Mouse (Mus musculus): ENCODE data around the gene 5430427O19Rik.

The 5430427O19Rik gene

DNA sequence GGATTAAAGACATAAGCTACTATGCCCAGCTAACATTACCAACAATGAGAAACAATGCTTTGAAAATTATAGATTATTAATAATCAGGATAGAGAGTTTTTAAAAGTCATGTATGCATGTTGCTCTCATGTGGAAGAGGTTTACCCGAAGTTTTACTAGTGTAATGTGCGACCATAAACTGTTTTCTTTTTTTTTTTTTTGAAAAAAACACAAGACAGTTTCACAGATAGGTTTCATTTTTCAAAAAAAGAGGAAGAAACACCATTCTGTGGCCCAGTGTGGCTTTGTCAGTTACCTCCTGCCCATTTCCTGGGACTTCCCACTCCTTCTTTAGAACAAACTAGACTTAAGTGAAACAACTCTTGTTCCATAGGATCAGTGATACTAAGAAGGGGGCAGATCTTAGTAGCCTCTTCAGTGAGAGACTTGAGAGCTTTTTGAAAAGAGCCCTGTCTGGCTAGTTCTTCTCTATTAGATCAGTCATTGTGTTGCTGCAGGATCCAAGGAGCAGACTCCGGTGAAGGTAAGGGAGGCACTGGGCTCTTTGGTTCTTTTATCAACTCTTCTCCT, at the start of gene 5430427O19Rik:
Gene 5430427O19Rik (plus strand): TSS at position 441 of the 570 bp plus-strand sequence.
- in situ Hi-C loops (cut with MboI; ENCODE audit: low sequenced_read_pairs) = loop anchor here (10.0 kb wide), 1 partner anchor 95 kb away; the partner anchor contains the start of gene Gk

DNA sequence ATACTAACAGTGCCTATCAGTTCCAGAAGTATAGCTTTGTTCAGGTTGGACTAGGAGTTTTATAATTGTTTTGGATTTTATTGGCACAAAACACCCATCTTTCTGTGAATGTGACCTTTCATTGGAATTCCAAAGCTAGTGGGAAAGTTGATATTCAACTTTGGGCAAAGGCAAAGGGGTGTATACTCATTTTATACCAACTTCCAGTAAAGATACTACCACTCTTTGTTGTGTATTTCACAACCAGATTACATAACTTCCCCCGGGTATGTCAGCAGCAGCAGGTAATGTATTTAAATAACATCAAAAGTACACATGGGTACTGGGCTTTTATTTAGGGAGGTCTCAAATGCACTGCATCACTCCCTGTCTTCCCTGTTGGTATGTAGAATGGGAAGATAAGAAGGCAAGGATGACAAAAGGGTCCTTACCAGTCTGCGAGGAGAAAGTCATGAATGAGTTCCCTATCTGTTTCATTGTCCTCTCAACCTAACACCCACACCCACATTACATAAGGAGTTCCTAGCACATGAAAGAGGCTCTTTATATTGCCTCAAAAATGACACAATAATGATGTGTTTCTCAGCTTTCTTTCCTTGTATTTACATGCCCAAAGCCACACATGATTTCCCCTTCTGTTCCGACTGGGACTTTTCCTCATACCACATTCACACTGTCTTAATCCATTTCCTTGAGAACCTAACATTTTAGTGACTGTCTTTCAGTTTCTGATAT, 42.3 kb upstream of the 5430427O19Rik start:
- in situ Hi-C loops (cut with MboI; ENCODE audit: low sequenced_read_pairs) = no loop called here

DNA sequence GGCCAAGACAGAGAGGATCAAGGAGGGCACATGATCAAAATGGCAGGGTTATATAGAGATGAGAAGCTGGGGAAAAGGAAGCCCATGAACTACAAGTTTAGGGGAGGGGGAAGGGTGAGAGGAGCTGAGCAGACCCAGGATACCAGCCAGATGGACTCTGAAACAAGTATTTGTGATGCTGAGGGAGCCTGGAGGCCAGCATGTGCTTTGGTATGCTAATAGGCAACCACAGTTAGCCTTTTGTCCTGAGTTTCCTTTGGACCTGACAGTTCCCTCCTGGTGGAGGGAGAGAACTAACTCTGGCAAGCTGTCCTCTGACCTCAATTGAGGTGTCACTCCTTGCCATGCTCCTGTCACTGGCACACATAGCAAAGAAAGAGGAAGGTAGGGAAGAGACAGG, 41.2 kb upstream of the 5430427O19Rik start:
- in situ Hi-C loops (cut with MboI; ENCODE audit: low sequenced_read_pairs) = no loop called here

DNA sequence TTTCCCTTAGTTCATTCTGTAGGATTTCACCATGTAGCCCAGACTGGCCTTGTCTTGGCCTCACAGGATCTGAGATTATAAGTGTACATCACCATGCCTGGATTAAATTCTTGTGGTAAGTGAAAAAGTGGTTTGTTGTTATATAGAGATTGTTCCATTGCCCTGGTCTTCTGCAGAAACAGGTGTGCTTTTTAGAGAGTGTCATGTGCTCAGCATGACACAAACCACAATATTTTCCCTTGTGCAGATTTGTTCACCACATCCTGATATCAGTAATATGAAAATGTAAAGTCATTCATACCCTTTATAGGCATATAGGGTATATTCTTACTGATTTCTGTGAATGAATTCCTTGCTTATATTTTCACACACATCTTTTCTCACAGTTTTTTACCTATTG, 31.0 kb upstream of the 5430427O19Rik start:
- in situ Hi-C loops (cut with MboI; ENCODE audit: low sequenced_read_pairs) = no loop called here

DNA sequence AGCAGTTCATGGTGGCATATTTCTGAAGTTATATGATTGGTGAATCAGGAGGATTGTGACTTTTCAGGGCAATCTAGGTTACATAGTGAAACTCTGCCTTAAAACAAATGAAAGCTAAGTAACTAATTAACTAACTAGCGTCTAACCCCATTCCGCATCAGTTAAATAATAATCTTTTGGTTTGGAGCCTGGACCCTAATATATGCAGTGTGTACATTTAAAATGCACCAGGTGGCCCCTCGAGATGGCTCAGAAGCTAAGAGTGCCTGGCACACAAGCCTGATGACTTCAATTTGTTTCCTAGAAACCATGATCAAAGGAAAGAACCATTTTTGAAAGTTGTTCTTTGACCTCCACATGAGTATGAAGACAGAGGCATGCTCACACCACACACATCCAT, 14.2 kb upstream of the 5430427O19Rik start:
- in situ Hi-C loops (cut with MboI; ENCODE audit: low sequenced_read_pairs) = no loop called here

DNA sequence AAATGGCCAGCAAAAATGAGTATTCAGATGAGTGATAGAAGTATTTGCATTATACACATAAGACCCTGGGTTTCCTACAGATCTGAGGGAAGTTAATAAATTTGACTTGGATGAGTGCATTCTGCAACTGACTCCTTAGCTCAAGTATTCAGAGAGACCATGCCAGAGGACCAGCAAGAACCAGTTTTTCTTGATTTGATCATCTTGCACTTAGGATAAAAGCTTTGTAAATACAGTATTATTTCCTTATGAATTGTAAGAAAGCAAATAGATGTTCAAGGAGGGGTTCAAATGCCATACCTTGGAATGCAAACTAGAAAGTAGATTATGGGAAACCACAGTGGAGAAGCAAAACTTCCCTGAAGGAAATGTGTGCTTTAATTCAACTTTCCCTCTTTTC, 13.0 kb upstream of the 5430427O19Rik start:
- in situ Hi-C loops (cut with MboI; ENCODE audit: low sequenced_read_pairs) = no loop called here

DNA sequence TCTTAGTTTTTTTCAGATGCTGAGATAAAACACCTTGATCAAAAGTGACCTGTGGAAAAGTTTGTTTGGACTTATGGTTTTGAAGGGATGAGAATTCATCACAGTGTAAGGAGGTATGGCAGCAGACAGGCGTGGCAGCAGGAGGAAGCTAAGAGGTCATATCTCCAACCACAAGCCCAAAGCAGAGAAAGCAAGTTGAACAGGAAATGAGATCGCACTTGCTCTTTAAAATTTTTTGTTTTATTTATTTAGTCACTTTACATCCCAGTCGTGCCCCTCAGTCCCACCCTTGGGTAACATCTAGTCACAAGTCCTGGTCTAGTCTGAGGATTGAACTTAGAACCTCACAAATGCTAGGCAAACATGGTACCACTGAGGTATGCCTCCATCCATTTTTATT, 2.1 kb upstream of the 5430427O19Rik start:
- in situ Hi-C loops (cut with MboI; ENCODE audit: low sequenced_read_pairs) = loop anchor here (10.0 kb wide), 1 partner anchor 93 kb away; the partner anchor contains the start of gene Gk

DNA sequence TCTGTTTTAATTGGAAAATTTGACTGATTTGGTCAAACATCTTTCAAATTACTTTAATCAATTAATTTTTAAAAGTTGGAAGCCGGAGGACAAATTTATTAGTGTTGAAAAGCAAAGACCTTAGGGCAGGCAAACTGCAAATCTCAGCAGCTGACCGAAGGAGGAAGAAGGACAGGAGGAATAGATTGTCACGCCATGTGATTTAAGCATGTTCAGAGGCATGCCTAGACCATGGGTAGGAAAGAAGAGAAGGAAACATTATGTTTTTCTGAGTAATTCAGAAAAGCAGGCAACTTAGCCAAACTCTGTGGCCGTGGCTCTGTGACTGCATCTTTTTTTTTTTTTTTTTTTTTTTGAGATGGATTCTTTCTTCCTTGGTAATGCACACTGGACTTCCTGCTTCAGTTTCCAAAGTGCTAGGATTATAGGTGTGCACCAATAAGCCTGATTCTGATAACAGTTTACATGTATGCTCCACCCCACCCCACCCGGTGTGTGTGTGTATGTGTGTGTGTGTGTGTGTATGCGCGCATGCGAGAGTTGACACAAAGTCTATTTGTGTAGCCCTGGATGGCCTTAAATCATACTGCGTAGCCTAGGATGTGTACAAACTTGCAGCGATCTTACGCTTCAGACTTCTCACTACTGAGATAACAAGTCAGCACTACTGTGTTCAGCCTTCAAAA, 1.4 kb downstream of the 5430427O19Rik start:
- in situ Hi-C loops (cut with MboI; ENCODE audit: low sequenced_read_pairs) = no loop called here

DNA sequence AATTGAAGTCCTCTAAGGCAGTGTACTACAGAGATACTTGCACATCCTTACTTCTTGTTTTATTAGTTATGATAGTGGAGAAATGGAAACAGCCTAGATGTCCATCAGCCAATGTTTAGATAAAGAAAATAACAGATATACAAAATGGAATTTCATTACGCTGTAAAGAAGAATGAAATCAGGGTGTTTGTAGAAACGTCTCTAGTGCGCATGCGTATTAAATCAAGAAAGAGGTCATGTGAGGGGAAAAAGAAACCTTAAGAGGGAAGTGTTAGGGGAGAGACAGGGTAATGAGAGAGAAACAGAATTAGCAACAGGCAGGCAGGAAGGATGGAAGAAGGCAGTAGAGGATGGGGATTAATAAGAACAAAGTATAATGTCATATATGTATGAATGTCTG, 4.2 kb downstream of the 5430427O19Rik start:
- in situ Hi-C loops (cut with MboI; ENCODE audit: low sequenced_read_pairs) = no loop called here

DNA sequence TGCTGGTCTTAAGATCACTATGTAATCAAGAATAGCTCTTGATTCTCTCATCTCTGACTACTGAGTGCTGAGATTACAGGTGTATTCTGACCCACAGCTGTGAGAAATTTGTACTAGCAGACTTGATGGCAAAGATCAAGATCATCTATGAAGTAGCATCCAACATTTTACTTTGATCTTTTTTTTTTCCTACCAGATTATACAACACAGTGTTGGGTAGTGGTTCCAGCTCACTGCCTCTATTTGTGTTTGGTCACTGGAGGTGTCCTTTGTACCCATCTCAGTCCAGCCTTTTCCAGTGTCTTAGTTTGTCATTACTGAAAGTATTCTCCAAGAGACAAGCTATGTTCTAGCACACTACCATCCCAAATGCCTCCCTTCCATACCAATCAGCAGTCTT, 5.8 kb downstream of the 5430427O19Rik start:
- in situ Hi-C loops (cut with MboI; ENCODE audit: low sequenced_read_pairs) = no loop called here

DNA sequence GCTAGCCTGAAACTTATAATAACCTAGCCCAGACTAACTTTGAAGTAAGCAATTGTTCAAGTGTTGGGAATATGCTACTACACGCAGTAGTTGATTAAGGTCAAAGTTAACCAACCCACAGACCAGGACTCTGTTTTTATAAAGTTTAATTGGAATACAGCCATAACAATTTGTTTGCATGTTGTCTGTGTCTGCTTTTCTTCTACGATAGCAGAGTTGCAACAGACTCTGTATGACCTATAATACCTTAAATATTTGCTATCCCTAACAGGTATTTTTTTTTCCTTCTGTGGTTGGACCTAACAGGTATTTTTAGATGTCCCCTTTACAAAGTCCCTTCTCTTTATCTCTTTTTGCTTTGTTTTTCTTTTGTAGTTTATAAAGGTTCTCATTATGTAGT, 7.6 kb downstream of the 5430427O19Rik start:
- in situ Hi-C loops (cut with MboI; ENCODE audit: low sequenced_read_pairs) = no loop called here

DNA sequence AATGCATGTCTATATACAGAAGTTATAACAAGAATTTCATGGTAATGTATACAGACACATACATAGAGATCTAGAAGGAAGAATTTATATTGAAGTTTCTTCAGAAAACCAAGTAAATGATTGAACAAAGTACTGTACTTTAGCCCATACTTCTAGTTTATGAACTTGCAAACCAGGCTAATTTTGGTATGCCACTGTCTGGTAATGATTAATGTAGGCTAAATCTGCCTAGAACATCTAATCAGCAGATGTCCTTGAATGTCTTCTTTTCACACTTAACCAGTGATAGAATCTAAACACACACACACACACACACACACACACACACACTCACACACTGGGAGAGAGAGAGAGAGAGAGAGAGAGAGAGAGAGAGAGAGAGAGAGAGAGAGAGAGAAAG, 8.1 kb downstream of the 5430427O19Rik start:
- in situ Hi-C loops (cut with MboI; ENCODE audit: low sequenced_read_pairs) = no loop called here

DNA sequence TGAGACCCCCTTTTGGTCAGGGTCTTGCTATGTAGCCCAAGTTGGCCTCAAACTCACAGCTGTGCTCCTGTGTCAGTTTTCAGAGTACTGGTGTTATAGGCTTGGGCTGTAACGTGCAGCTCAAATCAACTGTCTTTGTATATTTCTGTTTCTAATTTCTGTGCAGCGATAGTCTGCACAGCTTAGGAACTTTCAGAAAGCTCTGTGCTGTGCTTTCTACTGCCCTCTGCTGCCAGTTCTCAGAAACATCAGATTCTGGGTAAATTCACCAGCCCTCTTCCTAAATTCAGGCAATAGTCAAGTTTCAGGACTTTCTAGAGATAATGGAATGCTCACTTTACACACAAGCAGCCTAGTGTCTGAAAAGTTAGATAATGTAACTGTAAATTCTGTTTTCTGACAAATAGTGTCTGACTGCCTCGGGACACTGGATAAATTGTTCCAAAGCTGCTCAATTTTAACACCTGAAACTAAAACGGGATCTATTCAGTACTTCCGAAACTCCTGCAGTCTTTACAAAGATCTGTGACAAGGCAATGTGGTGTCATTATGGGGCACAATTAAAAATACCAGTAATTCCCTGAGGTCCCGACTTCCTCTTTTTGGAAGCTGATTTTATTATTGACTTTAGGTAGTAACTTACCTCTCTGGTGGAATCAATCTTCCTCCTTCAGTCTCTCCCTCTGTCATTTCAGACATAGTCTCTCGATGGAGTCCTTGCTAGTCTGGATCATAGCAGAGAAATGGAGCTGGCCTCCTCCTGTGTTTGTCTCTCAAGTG, 9.2 kb downstream of the 5430427O19Rik start:
- in situ Hi-C loops (cut with MboI; ENCODE audit: low sequenced_read_pairs) = no loop called here

DNA sequence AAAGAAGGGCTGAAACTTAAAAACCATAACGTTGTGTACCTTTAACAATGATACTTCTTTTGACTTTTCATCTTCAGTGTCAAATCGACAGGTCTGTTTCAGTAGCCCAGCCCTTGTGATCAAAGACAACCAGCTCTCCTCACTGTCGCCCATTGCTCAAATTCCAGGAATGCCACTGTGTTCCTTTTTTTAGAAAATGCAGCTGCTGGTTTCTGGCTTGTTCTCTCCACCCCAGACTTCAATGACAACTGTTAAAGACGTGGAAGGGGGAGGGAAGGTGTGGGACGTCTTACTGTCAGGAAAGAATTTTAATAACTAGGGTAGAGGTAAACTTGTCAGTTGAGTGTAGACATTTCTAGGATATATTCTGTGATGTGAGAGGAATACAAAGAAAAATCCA, 16.5 kb downstream of the 5430427O19Rik start:
- in situ Hi-C loops (cut with MboI; ENCODE audit: low sequenced_read_pairs) = no loop called here

DNA sequence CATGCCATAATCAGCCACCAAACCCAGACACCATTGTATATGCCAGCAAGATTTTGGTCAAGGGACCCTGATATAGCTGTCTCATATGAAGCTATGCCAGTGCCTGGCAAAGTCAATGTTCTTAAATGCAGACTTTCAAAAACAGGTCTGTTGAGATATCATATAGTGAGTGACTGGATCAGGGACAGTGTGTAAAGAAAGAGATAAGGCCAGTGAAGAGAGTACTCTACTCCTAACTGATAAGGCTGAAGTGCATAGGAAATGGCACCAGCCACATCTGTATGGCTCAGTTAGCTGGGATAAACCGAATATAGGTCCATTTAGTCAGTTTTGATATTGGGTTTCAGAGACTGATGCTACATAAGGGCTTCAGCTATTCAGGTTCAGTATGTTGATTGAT, 31.0 kb downstream of the 5430427O19Rik start:
- in situ Hi-C loops (cut with MboI; ENCODE audit: low sequenced_read_pairs) = no loop called here

DNA sequence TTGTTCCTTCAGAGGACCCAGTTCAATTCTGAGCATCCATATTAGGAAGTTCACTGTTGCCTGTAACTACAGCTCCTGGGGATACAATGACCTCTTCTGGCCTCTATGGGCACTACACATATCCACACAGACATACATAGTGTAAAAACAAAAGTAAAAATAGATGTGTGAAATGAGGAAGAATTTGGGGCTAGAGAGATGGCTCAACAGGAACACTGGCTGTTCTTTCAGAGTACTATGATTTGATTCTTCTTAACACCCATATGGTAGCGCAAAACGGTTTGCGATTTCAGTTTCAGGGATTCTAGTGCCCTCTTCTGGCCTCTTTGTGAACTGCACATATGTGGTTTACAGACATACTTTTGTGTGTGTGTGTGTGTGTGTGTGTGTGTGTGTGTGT, 48.9 kb downstream of the 5430427O19Rik start:
- in situ Hi-C loops (cut with MboI; ENCODE audit: low sequenced_read_pairs) = loop anchor here (10.0 kb wide), 1 partner anchor 244 kb away; no protein-coding TSS in a partner anchor

DNA sequence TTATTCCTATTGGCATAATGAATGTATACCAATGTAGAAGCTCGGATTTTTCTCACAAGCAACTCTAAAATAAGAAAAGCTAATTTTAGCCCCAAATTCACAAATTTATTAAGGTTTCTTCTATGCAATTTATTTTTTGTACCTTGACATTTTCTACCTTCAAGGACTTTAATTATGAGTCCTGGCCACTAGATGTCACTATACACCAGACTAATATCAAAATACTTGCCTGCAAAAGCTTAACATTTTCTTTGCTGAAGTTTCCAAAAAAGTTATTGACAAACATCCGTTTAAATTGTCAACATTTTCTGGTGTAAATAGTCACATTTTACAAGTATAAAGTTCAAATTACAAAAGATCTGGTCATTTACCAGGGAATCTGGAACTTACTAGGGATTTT, 62.8 kb downstream of the 5430427O19Rik start:
- in situ Hi-C loops (cut with MboI; ENCODE audit: low sequenced_read_pairs) = no loop called here

Data from CH12F3 (cell line).